Comparison of ENCODE assay signal across 8 mouse cellular contexts in genomic region chr5:88674703-88675442, GRCm38 (mm10). TPM values are rescaled to one million over a fixed set of nuclear protein-coding genes. Genes with fewer than 3 reads are reported as not detected.
DNase-seq lines count a peak whose midpoint lies in the region; ATAC-seq lines count a peak whose summit lies in the region.

No protein-coding gene starts in this region.

- peak; percentile 35; the same call in 1 of the 2 replicates for ATAC-seq in embryonic facial prominence, embryonic 12.5 days (ENCODE audit: insufficient number of reproducible peaks, insufficient read depth, low FRiP score, low TSS enrichment)
- peak; percentile 26 for ATAC-seq in heart, embryonic 16.5 days (replicated peaks; ENCODE audit: extremely low read depth, insufficient read depth, low FRiP score)

- peak overlapping the region; percentile 96 for H3K4me3 ChIP-seq in embryonic facial prominence, embryonic 12.5 days
- peak overlapping the region; percentile 95 for H3K4me3 ChIP-seq in heart, embryonic 16.5 days (ENCODE audit: low read length)

- 1% methylated on average over 46 of the region's 47 CpGs for WGBS in embryonic facial prominence, embryonic 12.5 days
- 2% methylated on average over 34 of the region's 47 CpGs for WGBS in heart, embryonic 16.5 days

- DNase-seq in embryo, embryonic 11 days, result peak; percentile 62
- DNase-seq in embryo, embryonic 9.5 days (ENCODE audit: extremely low spot score), result no peak
- peak; percentile 24 for DNase-seq in ZHBTc4 (ENCODE audit: low read depth, low spot score)
- peak; percentile 72 for DNase-seq in kidney, postnatal 14 days
- DNase-seq in lung, postnatal 25 days (ENCODE audit: low spot score), result peak; percentile 10
- peak; percentile 9 for DNase-seq in splenic B cell, adult 2 months (ENCODE audit: low read depth, low spot score)

- H3K27ac ChIP-seq in embryonic facial prominence, embryonic 12.5 days, result peak overlapping the region; percentile 97
- peak overlapping the region; percentile 98 for H3K27ac ChIP-seq in heart, embryonic 16.5 days (ENCODE audit: low read length)

- peak overlapping the region; percentile 76 for H3K4me2 ChIP-seq in embryonic facial prominence, embryonic 12.5 days (replicated peaks)
- H3K4me2 ChIP-seq in heart, embryonic 16.5 days (ENCODE audit: low read depth, low read length), result peak overlapping the region; percentile 82

- no peaks in the 10 kb centered on the region for H3K27me3 ChIP-seq in embryonic facial prominence, embryonic 12.5 days
- H3K27me3 ChIP-seq in heart, embryonic 16.5 days (ENCODE audit: control insufficient read depth, insufficient read depth, low read length), result no peaks in the 10 kb centered on the region
- no peaks in the 10 kb centered on the region for H3K27me3 ChIP-seq in splenic B cell, adult 2 months (ENCODE audit: control insufficient read depth, insufficient read depth, low read length, poor library complexity, severe bottlenecking)

- peaks cover 22% of the 10 kb centered on the region for H3K36me3 ChIP-seq in embryonic facial prominence, embryonic 12.5 days
- H3K36me3 ChIP-seq in heart, embryonic 16.5 days (ENCODE audit: control insufficient read depth, insufficient read depth), result peaks cover 18% of the 10 kb centered on the region
- H3K36me3 ChIP-seq in splenic B cell, adult 2 months (ENCODE audit: control insufficient read depth, insufficient read depth, low read length, poor library complexity, severe bottlenecking), result 0 out of 2 replicates have a peak, but pooled peaks cover 5% of the 10 kb centered on the region

- H3K9ac ChIP-seq in embryonic facial prominence, embryonic 12.5 days, result peak overlapping the region; percentile 96
- peak overlapping the region; percentile 94 for H3K9ac ChIP-seq in heart, embryonic 16.5 days (ENCODE audit: low read length)

- peaks cover 12% of the 10 kb centered on the region; the same call in 1 of the 2 replicates for H3K4me1 ChIP-seq in embryonic facial prominence, embryonic 12.5 days
- peaks cover 19% of the 10 kb centered on the region for H3K4me1 ChIP-seq in heart, embryonic 16.5 days (ENCODE audit: control insufficient read depth, insufficient read depth, low read length)

- no peaks in the 10 kb centered on the region for H3K9me3 ChIP-seq in embryonic facial prominence, embryonic 12.5 days
- no peaks in the 10 kb centered on the region for H3K9me3 ChIP-seq in heart, embryonic 16.5 days (replicated peaks; ENCODE audit: control insufficient read depth, low read length)

RNA-seq across cellular contexts. Expression of gene Grsf1, which starts 1.1 kb away (rescaled TPM):
- 68.2 and 69.3 TPM in 2 replicates for polyA plus RNA-seq in embryonic facial prominence, embryonic 12.5 days (2016; fragmentation: Nextera tagmentation; extraction: Ambion mirVana)
- polyA plus RNA-seq in heart, embryonic 16.5 days (2015; fragmentation: Nextera tagmentation; extraction: Ambion mirVana), result 77.9 and 80.9 TPM in 2 replicates

RNA-seq across cellular contexts. Expression of gene Mob1b, which starts 45.8 kb away (rescaled TPM):
- 11.8 and 13.7 TPM in 2 replicates for polyA plus RNA-seq in embryonic facial prominence, embryonic 12.5 days (2016; fragmentation: Nextera tagmentation; extraction: Ambion mirVana)
- polyA plus RNA-seq in heart, embryonic 16.5 days (2015; fragmentation: Nextera tagmentation; extraction: Ambion mirVana), result 15.4 and 17.5 TPM in 2 replicates
